Mouse (Mus musculus) liver, adult 2 months (tissue): Measurements from ENCODE around the gene L3mbtl4.

Source experiments
- CTCF ChIP-seq: fragments of 200-500 bp; IDR thresholded peaks from 2 replicates; pipeline ENCODE4 v1.5.1; 2011; ENCODE audit warnings: low read depth, low read length, control low read depth
- POLR2A ChIP-seq: fragments of 200-500 bp; IDR thresholded peaks from 2 replicates; pipeline ENCODE4 v1.6.1; 2011; ENCODE audit warnings: low read length, control low read depth; ENCODE audit not compliant: insufficient read depth; ENCODE audit errors: extremely low read depth

DNA sequence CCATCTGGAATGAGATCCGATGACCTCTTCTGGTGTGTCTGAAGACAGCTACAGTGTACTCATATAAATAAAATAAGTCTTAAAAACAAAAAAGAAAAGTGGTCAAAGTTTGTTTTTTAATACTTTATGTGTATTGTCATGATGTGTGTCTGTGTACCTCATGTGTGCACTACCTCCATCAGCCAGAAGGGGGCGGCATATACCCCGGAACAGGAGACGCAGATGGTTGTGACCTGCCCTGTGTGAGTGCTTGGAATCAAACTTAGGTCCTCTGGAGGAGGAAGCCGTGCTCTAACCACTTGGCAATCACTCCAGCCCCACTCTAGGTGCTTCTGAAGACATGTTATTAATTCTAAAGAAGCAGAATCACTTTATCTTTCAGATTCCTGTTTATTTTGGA, 58.6 kb downstream of the L3mbtl4 start:
- TF ChIP-seq CTCF (peak; percentile 24), POLR2A (no peak)
